Mouse (Mus musculus) myocyte (in vitro differentiated cells): ENCODE measurements around the gene Maz.

Experiments
- MAX ChIP-seq: IDR thresholded peaks from one replicate; pipeline ENCODE4 v1.6.1; 2011; ENCODE audit warnings: low read depth, mild to moderate bottlenecking, control low read depth
- MYOD1 ChIP-seq, 3 experiments: IDR thresholded peaks; one replicate each; pipeline ENCODE4 v1.6.1; 2011; ENCODE audit warnings: control low read depth in 2 of 3, low read depth in 2 of 3, mild to moderate bottlenecking in 2 of 3, moderate library complexity in 1 of 3; ENCODE audit not compliant: insufficient read length in 2 of 3, control insufficient read depth in 1 of 3
- MYOG ChIP-seq, 3 experiments: IDR thresholded peaks; one replicate each; pipeline ENCODE4 v1.6.1; 2011; ENCODE audit warnings: control low read depth in 2 of 3, low read depth in 2 of 3, mild to moderate bottlenecking in 2 of 3; ENCODE audit not compliant: insufficient read length in 2 of 3, control insufficient read depth in 1 of 3, insufficient read depth in 1 of 3
- POLR2A ChIP-seq: IDR thresholded peaks from one replicate; pipeline ENCODE4 v1.6.1; 2011; ENCODE audit warnings: low read depth, mild to moderate bottlenecking, control low read depth, moderate library complexity; ENCODE audit not compliant: insufficient read length
- POLR2AphosphoS2 ChIP-seq: IDR thresholded peaks from one replicate; pipeline ENCODE4 v1.6.1; 2011; ENCODE audit warnings: low read depth, control low read depth; ENCODE audit not compliant: insufficient read length
- TCF12 ChIP-seq: IDR thresholded peaks from one replicate; pipeline ENCODE4 v1.6.1; 2011; ENCODE audit warnings: mild to moderate bottlenecking, control low read depth; ENCODE audit not compliant: poor library complexity, insufficient read depth, severe bottlenecking
- USF1 ChIP-seq: IDR thresholded peaks from one replicate; pipeline ENCODE4 v1.6.1; 2011; ENCODE audit warnings: low read depth, mild to moderate bottlenecking, control low read depth, moderate library complexity

DNA sequence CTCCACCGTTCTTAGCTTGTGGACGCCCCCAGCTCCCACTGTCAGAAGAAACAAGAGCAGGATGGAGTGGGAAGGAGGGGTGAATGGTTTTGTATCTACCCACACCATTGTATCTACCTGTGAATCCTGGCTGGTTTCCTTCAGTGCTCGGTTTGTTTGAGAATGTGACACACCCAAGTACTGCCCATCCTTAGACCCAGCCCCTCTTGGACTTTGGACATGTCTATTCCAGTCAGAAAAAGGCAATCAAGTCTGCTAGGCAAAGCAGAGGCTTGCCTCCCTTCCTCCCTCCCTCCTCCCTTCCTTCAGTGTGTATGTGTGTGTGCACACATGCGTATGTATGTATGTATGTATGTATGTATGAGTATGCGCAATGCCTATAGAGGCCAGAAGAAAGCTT lies 23.2 kb downstream of the Maz start:
- no peak for TF ChIP-seq MYOD1 (IDR thresholded peaks at IDR 0.05; ENCODE audit: control insufficient read depth in 1 of 3, insufficient read length in 2 of 3, low read depth in 2 of 3)
- no peak for TF ChIP-seq USF1
- no peak for TF ChIP-seq MAX
- TF ChIP-seq POLR2A, result no peak
- no peak for TF ChIP-seq TCF12
- TF ChIP-seq MYOG (IDR thresholded peaks at IDR 0.05; ENCODE audit: control insufficient read depth in 1 of 3, insufficient read depth in 1 of 3, insufficient read length in 2 of 3, low read depth in 2 of 3), result no peak
- TF ChIP-seq POLR2AphosphoS2, result no peak
